Mouse (Mus musculus) spleen, adult 2 months (tissue): ENCODE data around the gene Vps13d. TPM values are rescaled to one million over a fixed set of nuclear protein-coding genes. Genes with fewer than 3 reads are reported as not detected.

ENCODE experiments used
- DNase-seq, 2 experiments: peaks; one replicate each; pipeline versions ENCODE4 v3.0.0 to v3.0.0-alpha.2; 2012 to 2021; ENCODE audit warnings: low spot score in 2 of 2, low read depth in 1 of 2
- H3K27ac ChIP-seq: fragments of 200-500 bp; 2 replicates; pipeline ENCODE4 v1.5.1; 2012; ENCODE audit warnings: low read length, inconsistent platforms; ENCODE audit not compliant: insufficient read depth
- H3K27me3 ChIP-seq: fragments of 200-500 bp; 2 replicates; pipeline ENCODE4 v1.6.1; 2012; ENCODE audit warnings: mild to moderate bottlenecking, moderate library complexity, low read length, inconsistent platforms; ENCODE audit not compliant: control insufficient read depth, insufficient read depth
- H3K36me3 ChIP-seq: fragments of 200-500 bp; 2 replicates; pipeline ENCODE4 v1.6.1; 2012; ENCODE audit warnings: mild to moderate bottlenecking, low read length, inconsistent platforms; ENCODE audit not compliant: control insufficient read depth, insufficient read depth
- H3K4me1 ChIP-seq: fragments of 200-500 bp; 2 replicates; pipeline ENCODE4 v1.6.1; 2011; ENCODE audit warnings: inconsistent platforms; ENCODE audit not compliant: control insufficient read depth, insufficient read depth, insufficient read length
- H3K4me3 ChIP-seq: fragments of 200-500 bp; 2 replicates; pipeline ENCODE4 v1.5.1; 2011; ENCODE audit warnings: mild to moderate bottlenecking, inconsistent platforms; ENCODE audit not compliant: insufficient read depth, insufficient read length; ENCODE audit errors: extremely low read depth
- CTCF ChIP-seq: fragments of 200-500 bp; IDR thresholded peaks from 2 replicates; pipeline ENCODE4 v1.5.1; 2011; ENCODE audit warnings: mild to moderate bottlenecking, inconsistent platforms; ENCODE audit not compliant: insufficient read depth, insufficient read length, insufficient replicate concordance; ENCODE audit errors: extremely low read depth
- POLR2A ChIP-seq: fragments of 200-500 bp; IDR thresholded peaks from 2 replicates; pipeline ENCODE4 v1.6.1; 2011; ENCODE audit warnings: low read depth, low read length, inconsistent platforms
- WGBS: fragments of 180-500 bp; shearing (Covaris S2); methylation state at CpG from one replicate; pipeline ENCODE4 v1.1.7; 2018; 5-methylcytosine and 5-hydroxymethylcytosine counted together
- polyA plus RNA-seq: library from polyadenylated mRNA; depleted of rRNA; stranded (reverse); fragments of >200 nt; gene quantifications from 2 replicates; pipeline ENCODE4 v1.2.3, GENCODE M21; 2012; rRNA removed

Gene Vps13d
- polyA plus RNA-seq, 1 experiment, result 12.1 TPM

DNA sequence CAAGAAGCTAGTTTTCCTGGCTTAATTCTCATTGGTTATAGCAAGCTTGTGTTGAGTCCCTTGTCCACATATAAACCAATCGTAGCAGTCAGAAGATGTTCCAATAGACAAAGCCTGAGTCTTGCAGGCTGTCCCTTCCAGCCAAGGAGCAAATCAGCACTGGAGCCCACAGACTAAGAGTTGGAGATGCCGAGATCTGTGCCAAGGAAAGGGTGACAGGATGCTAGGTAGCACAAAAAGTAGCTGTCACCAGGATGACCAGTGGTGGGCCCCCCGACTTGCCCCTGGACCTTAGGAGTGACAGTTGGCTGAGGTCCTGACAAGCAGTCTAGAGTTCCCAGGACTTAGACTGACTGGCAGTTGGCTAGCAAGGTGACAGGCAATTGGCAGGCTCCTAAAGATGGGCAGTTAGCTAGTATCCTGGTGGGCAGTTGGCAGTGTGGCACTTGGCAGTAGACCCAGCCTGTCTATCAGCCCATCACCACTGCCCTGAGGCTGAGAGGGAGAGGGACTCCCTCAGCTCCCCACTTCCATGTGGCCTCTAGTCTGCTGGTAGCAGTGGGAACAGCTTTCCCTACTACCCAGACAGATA lies 258.1 kb downstream of the Vps13d start:
- Histone ChIP-seq H3K36me3 (no peaks in the 10 kb centered on the region), H3K4me1 (no peaks in the 10 kb centered on the region), H3K4me3 (no peak overlapping the region), H3K27ac (no peak overlapping the region), H3K27me3 (no peaks in the 10 kb centered on the region)
- DNase-seq, result no peak
- WGBS, result 89% methylated on average over 3 of the region's 3 CpGs
- TF ChIP-seq POLR2A (no peak), CTCF (no peak)

DNA sequence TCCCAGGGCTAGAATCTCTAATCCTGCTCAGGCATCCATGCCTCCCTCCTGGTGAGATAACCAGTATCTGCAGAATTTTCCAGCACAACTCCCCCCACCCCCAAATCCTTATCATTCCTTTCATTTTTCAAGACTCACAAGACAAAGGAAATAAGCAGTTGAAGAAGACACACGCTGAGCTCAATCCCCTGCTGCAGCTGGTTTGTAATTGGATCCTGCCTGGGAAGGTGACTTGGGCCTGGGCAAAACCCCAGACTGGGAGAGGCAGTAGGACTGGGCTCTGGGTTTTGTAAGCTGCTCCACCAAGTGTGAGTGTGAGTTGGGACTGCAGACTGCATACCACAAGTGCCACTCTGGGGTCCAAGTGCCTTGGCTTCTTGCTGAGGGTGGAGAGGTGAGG lies 260.3 kb downstream of the Vps13d start:
- Histone ChIP-seq H3K4me3 (no peak overlapping the region), H3K27ac (no peak overlapping the region), H3K27me3 (no peaks in the 10 kb centered on the region), H3K36me3 (no peaks in the 10 kb centered on the region), H3K4me1 (no peaks in the 10 kb centered on the region)
- DNase-seq, result no peak
- TF ChIP-seq CTCF (no peak), POLR2A (no peak)
- WGBS, result 82% methylated on average over 1 of the region's 1 CpGs

DNA sequence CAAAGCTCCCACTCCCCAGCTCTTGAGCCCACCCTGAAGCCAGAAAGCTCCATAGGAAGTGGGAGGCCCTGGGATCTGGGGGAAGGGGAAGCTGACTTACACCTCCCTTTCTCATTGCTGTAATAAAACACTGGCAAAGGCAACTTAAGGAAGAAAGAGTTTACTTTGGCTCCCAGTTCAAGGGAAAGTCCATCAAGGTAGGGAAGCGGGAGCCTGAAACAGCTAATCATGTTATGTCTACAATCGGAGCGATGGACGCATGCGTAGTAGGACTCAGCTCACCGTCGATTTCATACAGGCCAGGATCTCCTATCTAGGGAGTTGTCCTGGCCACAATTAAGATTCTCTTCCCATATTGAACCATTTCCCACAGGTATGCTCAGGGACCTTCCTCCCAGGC lies 263.6 kb downstream of the Vps13d start:
- Histone ChIP-seq H3K4me3 (no peak overlapping the region), H3K4me1 (no peaks in the 10 kb centered on the region), H3K36me3 (no peaks in the 10 kb centered on the region), H3K27ac (no peak overlapping the region), H3K27me3 (no peaks in the 10 kb centered on the region)
- DNase-seq, result no peak
- 95% methylated on average over 7 of the region's 7 CpGs for WGBS
- no peak for TF ChIP-seq POLR2A
- TF ChIP-seq CTCF, result no peak

DNA sequence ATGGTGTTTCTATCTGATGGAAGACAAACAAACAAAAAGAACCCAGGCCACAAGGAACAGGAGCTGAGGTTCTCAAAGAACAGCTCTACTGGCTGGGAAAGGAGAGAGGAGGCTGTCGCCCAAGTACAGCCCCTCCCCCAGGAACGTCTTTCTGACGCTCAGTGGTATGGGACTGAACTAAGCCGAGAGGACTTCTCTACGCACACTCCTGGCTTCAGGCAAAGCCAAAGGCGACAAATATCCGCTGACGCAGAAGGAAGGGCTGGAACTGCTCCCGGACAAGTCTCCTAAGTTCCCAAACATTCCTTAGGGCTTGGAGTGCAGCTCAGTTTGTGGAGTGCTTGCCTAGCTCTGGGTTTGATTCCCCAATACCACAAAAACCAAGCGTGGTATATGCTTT lies 264.4 kb downstream of the Vps13d start:
- H3K4me3 ChIP-seq, result no peak overlapping the region
- H3K27me3 ChIP-seq, result no peaks in the 10 kb centered on the region
- no peak overlapping the region for H3K27ac ChIP-seq
- DNase-seq, result no peak
- no peaks in the 10 kb centered on the region for H3K36me3 ChIP-seq
- H3K4me1 ChIP-seq, result no peaks in the 10 kb centered on the region
- TF ChIP-seq CTCF (no peak), POLR2A (no peak)
- 47% methylated on average over 10 of the region's 10 CpGs for WGBS

DNA sequence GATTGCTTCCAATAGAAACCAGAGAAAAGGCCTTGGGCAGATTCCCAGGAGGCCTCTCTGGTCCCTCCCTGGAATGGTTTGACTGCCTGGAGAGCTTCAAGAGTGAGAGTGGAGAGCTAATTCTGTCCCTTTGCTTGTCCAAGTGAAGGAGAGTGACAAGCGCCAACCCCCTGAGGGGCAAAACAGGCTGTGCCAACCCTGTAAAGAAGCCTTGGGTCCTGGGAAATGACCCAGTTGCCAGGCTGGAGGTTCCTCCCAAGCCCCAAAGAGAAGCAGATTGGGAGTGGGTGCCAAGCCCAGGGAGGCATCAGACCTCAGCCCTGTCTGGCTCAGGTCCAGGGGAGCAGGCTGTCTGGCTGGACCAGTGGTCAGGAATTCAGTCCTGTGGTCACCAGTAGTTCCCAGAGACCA lies 265.0 kb downstream of the Vps13d start:
- DNase-seq, result no peak
- H3K27ac ChIP-seq, result peak overlapping the region; percentile 52
- H3K36me3 ChIP-seq, result no peaks in the 10 kb centered on the region
- TF ChIP-seq CTCF (no peak), POLR2A (no peak)
- no peaks in the 10 kb centered on the region for H3K4me1 ChIP-seq
- 86% methylated on average over 1 of the region's 1 CpGs for WGBS
- no peaks in the 10 kb centered on the region for H3K27me3 ChIP-seq
- H3K4me3 ChIP-seq, result no peak overlapping the region

DNA sequence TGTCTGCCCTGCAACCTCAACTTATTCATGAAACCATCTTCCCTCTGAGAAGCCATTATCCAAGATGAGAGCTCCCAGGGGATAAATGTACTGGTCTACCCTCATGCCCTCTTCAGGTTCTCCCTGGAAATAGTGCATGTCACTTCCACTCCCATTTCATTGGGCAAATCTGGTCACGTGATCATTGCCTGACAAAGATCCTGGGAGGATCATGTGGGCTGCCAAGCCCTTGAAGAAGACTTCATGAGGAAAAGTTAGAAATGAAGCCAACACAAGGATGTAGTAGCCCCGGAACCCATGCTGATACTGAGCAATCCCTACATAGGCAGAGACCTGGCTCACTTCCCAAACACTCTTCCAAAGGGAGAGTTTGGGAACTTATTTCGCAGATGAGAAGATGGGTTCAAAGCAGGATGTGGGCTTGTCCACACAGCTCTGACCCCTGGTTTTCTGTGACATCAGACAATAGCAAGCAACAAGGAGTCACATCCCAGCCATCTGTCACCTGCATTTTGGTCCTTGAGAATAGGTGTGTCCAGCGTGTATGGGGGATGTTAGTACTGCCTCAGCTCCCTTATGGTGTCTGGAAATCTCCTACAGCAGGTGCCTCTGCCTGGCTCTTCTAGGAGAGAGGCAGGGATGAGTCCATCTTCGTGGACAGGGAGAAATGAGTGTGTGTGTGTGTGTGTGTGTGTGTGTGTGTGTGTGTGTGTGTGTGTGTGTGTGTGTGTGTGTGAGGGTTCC lies 265.9 kb downstream of the Vps13d start:
- no peaks in the 10 kb centered on the region for H3K4me1 ChIP-seq
- DNase-seq, result no peak
- no peak for TF ChIP-seq POLR2A
- TF ChIP-seq CTCF, result no peak
- 89% methylated on average over 5 of the region's 5 CpGs for WGBS
- H3K27me3 ChIP-seq, result no peaks in the 10 kb centered on the region
- no peaks in the 10 kb centered on the region for H3K36me3 ChIP-seq
- H3K27ac ChIP-seq, result no peak overlapping the region
- H3K4me3 ChIP-seq, result no peak overlapping the region

Other genes starting within 250 kb of the Vps13d start
- gene Tnfrsf1b, start 51.9 kb upstream of the Vps13d start, polyA plus RNA-seq, result 45.9 and 63.4 TPM in 2 replicates
- 0.68 and 0.73 TPM in 2 replicates for gene Tnfrsf8, start 120.2 kb upstream of the Vps13d start, polyA plus RNA-seq